Mouse (Mus musculus): Measurements from ENCODE around the gene Flvcr2.
A peak's percentile ranks its signal among the peaks of the same experiment; 100 is the strongest.

Flvcr2 gene

DNA sequence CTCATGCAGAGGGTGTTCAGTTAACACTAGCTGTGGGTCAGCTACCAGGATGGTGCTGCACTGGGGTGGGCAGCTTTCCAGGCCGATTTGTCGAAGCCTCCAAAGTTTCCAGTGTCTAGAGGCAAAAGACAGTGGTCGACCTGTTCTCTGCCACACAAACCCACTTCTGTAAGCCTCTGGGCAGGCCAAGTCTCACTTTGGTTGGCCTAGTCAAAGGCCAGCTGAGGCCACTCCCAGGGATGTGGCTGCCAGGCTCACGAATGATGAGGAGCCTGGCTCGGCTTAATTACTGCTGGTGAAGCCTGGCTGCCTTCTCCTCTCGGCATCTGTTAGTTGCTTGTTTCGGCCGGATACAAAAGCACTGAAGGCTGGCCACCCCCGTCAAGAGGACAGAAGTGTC is 53.7 kb downstream of the Flvcr2 start:
- DNase-seq = no peak

DNA sequence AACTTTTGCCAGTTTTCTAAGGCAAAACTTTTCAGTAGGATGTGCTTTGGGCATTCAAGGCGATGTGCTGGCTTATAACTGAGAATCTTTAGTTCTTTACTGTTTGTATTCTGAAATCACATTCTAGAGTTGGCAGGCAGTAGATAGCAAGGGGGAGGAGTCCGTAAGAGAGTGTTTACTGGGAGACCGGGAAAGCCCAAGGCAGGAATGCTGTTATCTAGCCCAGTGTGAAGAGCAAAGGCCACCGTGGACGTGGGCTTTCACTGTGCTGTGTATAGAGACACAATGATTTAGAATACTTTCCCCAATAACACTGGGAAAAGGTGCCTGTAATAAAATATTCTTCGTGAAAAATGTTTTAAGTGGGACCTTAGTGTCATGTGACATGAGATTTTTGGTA is 63.4 kb downstream of the Flvcr2 start:
- no peak for DNase-seq

DNA sequence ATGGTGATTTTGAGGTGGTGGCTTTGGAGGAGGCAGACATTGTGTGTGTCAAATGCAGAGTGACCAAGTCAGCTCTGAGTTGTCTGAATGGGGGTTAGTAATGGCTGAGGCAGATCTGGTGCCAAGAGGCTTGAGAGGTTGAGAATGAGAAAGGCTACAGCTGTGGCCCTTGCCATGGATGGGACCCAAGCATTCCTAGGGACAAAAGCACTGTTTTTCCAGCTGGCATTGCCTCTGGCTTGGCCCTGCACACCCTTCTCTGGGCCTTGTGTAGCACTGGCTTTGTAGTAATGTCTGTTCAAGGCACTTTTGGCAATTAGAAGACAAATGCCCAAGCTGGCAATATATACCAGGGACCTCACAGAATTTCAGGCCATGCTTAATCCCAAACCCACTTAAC is 64.6 kb downstream of the Flvcr2 start:
- DNase-seq = no peak

DNA sequence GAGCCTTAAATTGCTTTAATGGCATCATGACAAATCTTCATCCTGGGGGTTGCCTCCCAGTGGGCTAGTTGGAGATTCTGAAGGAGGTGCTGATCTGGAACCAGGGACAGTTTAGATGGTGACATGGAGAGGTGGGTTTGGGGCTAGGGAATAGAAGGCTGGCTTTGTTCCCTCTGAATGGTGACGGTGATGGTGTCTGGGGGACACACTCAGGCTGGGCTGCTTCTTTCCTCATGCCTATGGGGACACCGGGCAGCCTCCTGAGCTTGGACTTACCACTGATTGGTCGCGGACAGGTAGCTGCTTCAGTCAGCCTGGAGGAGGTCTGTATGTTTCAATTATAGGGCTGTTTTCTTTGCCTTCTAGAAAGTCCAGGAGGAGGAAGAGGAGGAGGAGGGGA is 65.3 kb downstream of the Flvcr2 start:
- no peak for DNase-seq

DNA sequence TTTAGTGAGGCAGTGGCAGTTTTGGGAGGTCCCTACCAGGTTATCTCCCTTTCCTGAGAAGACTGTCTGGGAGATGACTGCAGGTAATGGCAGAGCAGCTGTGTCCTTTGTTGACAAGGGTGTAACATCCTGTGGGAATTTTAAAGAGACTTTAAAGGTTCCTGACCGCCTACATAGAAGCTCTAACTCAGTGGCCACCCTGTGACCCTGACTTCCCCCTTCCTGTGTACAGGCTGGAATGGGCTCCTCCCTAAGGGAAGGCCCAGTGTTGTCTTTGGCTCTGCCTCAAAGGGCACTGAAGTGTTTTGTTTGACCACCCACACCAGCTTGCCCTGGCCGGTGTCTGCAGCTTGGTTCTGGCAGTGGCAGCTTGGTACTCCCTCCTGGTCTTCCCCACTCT is 67.3 kb downstream of the Flvcr2 start:
- peak; percentile 49 for DNase-seq

DNA sequence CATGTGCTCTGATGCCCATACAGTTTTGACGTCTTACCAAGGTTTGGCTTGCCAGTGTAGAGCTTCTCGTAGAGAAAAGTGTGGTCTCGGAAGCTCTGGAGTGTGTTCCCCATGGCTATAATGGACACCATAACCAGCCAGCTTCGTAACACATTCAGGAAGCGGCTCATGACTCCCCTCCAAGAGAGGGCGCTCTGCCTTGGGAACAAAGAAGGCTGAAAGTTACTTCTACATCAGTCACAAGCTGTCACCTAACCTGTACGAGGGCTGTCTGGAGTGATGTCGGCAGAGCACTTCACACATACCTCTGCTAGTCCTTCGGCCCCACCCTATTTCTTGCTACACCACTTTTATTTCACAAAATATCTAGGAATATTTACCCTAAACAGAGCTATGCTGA is 75.7 kb downstream of the Flvcr2 start:
- no peak for DNase-seq

DNA sequence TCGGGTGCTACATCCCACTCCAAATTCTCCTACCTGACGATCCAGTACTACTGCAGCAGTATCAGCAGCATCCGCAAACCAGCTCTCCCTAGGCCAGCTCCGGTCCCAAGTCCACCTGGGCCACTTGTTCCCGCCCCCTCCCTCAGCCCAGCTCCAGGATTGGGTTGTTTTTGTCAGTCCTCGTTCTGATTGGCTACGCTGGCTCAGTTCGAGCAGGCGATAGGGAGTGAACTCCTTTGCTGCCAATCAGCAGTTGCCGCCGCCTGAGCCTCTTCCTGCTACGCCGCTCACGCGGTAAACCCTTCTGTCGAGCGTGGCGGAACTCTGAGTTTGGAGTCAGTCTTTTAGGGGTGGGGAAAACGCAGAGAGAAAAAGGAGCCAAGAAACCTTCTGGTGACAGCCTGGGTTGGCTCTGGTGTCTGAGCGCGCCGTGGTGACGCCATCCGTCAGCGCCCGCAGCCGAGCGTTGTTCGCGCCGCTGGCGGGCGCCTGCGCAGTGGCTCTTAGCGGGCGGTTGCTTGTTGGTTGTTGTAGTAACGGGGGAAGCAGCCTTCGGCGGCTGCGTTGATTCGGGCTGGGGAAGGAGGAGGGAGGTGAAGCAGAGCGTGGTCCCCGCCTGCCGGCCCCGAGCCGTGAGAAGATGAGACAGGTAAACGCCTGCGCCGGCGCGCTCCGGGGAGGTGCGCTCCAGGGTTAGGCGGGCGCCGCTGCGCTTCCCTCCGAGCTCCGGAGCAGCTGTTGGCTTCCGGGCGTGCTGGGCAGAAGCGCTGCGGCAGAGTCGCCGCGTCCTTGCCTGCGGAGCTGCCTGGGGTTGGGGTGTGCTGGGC is 78.3 kb downstream of the Flvcr2 start, which contains the start of the genes Erg28 and Ttll5:
Gene Erg28, minus strand, starts transcription at position 113 of the 827 bp plus-strand sequence.
Gene Ttll5, plus strand, starts transcription at position 222 of the 827 bp plus-strand sequence.
- peak; percentile 95 for DNase-seq

DNA sequence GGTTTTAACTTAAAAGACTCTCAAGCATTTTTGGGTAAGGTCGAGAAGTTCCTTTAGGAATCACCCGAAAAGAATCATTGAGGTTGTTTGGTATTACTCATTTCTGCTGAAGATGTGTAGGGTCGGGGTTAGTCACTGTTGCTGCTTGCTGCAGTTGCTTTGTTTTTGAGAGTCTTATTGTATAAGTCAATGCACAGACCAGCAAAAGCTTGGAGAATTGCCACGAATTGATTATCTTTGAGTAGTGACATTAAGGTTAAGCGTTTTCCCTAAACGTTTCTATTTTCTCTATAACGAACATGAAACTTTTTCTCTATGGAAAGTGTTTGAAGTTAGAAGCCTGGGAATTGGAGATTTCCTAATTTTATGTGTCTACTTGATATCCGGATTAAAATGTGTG is 79.0 kb downstream of the Flvcr2 start:
- DNase-seq = no peak

DNA sequence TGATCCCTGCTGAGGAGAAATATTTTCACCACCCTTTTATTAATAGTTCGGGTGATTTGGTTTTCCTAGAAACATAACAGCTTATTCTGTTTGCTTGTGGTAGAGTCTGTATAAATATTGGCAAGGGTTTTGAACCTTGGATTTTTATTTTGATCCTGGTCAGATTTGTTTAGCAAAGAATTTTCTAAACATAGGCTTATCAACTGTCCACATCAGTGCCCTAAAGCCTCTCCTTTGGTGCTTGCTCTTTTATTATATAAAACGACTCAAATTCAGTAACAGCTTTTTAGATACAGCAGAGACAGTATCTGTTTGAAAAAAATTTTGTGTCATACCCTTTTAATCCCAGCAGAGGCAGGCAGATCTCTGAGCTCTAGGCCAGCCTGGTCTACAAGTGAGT is 79.5 kb downstream of the Flvcr2 start:
- DNase-seq = no peak

DNA sequence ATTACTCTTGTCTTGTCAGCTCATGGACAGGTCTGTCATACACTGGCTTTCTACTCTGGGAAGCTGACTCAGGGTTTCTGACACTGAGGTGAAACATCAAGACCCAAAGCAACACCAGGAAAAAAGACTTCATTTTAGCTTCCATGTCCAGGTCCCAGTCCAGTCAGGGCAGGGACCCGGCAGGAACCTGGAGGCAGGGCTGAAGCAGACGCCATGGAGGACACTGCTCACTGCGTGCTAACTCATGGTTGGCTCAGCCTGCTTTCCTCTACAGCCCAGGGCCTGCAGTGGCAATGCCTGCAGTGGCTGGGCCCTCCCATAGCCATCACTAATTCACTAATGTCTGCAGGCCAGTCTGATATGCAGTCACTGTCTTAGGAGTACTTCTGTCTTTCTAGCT is 82.5 kb downstream of the Flvcr2 start:
- no peak for DNase-seq

DNA sequence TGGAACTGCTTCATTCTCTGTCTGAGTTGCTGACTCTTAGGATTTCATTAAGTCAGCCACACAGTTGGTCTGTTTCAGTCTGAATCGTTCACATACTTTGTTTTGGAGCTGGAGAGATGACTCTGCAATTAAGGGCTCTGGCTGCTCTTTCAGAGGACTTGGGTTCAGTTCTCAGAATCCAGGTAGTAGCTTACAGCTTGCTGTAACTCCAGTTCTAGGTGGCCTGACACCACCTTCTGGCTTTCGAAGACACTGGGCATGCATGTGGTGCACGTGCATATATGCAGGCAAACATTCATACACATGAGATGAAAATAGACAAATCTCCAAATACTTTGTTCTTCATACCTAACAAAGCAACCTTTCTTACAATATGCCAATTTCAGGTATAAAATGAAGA is 83.5 kb downstream of the Flvcr2 start:
- no peak for DNase-seq

DNA sequence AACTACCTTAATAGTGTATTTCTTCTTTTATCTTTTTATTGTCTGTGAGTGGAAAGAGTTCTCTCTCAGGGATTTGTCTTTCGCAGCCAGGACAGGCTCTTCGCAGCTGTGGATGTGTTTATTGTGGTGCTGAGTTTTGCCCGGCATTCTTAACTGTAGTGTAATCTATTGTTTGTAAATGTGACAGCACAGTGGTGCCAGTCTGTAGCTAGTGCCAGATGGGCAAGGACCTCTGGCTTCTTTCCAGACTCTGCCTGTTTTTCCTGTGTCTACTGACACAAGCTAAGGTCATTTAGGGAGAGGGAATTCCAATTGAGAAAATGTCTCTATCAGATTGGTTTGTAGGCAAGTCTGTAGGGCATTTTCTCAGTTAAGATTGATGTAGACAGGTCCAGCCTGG is 84.4 kb downstream of the Flvcr2 start:
- DNase-seq = no peak

DNA sequence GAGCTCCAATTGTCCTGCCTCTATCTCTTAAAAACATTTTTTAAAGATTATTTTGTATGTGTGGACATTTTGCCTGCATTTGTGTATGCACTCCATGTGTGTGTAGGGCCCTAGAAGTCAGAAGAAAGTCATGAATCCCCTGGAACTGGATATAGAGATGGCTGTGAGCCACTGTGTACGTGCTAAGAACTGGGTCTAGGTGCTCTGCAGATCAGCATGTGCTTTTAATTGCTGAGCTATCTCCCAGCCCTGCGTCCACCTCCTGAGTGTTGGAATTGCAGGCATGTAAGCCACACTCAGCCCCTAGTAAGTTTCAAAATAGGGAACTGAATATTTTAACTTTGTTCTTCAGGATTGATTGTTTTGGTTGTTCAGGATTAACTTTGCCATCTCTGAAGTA is 88.2 kb downstream of the Flvcr2 start:
- DNase-seq = no peak

DNA sequence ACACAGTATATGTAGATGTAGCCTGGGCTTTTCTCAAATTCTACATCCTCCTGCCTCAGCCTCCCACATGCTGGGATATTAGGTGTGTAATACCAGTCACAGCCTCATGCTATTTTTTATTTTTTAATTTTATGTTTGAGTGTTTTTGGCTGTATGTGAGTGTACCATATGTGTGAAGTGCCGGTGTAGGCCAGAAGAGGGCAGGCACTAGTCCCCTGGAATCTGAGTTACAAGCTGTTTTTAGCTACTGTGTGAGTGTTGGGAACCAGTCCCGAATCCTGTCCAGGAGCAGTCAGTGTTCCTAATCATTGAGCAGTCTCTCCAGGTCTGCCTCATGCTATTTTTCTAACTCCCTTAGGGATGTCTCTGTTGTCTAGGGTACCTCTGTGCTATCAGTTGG is 91.4 kb downstream of the Flvcr2 start:
- DNase-seq = no peak

DNA sequence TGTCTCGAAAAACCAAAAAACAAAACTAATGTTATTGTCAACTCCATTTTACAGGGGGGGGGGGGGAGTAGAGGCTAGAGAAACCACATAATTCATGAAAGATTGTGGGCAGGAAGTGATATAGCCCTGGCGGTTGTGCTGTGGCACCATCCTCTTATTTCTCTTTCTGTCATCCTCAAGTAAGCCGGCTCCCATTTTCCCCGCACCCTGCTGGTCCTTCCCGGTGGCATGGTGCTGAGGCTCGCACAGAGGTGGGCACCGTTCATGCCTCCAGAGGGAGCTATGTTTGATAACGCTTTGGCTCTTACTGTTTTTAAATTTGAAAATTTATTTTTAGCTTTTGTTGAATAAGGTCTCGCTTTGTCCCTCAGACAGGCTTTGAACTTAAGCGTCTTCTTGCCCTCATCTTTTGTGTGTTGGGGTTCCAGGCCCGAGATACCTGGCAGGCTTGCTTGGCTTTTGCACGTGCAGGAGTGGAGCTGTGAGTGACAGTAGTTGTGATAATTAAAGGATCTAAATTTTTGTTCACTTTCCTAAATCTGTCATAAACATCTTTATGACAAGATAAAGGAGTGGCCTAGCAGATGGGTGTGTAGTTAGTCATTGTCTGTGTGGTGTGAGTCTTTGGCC is 93.1 kb downstream of the Flvcr2 start:
- DNase-seq = no peak

DNA sequence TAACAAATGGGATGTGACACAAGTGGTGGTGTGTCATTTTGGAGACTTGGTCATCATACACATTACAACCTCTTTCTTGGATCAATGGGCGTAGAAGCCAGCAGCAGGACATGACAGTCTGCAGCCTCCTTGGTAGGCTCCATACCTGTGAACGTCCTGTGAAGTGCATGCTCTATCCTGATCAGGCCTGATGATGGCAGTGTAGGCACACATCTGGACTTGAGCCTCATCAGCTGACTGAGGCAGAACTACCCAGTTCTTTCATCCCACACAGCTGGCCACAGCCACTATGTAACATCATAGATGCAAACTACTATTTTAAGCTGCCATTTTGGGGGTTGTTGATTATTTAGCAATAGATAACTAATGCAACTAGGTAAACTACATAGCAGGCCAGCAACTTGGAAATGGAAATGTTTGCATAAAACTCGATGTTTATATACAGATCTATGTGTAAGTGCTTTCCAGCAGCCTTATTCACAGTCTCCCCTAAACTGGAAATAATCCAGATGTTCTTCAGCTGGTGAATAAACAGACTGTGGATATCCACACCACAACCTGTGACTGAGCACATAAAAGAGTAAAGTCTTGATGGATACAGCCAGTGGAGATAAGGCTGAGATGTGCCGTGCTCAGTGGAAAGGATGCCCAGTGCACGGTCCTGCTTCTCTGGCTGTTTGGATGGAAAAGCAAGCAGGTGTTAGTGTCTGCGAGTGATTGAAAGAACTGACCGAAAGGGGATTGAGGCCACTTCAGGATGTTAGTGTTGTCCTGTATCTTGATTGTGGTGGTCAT is 102.0 kb downstream of the Flvcr2 start:
- DNase-seq = peak; percentile 34

DNA sequence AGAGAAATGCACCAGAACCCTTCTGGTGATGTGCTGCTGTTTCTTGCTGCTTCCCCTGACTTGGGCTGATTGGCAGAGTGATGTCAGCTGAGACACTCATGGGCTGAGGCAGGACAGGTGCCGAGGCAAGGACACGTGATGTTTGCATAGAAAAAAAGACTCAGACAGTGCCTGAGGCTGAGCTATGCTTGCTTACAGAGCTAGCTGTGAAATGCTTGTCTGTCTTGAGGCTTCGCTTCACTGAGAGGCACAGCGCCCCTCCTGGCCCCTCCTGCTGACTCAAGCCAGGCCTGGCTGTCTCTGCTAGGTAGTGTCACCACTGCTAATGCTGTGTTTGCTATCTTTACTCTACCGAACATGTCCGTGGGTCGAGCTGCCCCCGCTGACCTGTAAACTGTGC is 104.3 kb downstream of the Flvcr2 start:
- no peak for DNase-seq

DNA sequence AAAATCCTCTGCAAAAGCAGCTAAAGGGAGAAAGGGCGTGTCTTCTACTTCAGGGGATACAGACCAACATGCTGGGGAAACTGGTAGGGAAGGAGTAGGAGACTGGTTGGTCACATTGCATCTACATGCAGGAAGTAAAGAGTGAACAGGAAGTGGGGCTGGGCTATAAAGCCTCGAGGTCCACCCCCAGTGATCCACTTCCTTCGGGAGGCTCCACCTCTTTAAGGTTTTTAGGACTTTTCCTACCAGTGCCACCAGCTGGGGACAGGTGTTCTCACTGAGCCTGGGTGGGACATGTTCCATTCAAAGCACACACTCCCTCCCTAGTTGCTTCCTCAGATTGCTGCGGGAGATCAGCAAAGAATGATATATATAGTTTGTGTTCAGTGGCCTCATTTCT is 107.5 kb downstream of the Flvcr2 start:
- DNase-seq = no peak

DNA sequence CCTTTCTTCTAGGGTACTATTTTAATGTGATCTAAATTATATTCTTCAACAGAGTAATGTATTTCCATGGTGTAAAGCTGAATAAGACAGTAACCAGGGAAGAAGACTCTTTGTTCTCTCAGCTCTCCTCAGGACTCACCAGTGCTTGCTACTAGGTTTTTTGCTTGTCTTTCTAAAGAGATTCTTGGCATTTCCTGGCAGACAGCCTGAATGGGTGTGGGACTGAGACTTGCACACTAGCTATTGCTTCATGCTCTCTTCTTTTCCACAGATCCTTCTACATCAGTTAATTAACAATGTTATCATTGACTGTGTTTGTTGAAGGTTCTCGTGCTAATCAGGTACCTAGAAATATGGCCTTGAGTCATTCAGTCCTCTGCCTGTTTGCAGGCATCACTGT is 107.9 kb downstream of the Flvcr2 start:
- DNase-seq = no peak

DNA sequence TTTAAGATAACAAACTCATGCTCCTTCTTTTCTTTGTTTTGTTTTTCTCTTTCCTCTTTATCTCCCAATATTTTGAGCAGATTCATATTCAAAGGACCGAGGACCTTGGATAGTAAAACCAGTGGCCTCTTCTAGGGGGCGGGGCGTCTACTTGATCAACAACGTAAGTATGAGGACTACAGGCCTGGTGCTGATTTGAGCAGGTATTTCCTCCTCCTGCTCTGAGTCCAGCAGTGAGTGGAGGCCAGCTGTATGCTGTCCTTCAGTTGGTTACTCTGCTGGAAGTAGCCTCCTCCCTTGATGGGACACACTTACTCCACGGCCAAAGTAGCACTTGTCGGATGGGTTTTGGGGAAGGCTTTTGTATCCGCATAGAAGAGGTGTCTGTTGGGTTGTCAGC is 111.0 kb downstream of the Flvcr2 start:
- no peak for DNase-seq

DNA sequence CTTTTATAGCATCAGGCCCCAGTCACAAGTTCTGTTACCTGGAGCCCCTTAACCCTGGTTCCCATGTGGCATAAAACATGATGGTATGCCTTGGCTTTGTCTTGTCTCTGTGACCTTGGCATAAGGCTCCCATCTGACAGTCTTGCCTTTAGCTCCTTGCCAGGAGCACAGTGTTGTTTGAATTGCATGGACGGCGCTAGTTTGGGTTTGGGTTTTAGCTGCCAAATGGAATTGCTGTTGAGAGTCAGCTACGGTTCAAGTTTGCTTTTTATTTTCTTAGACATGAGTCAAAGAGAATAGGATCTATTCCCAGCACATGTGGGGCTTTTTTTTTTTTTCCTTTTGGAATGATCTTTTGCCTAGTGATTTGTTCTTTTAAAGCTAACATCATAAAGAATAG is 112.8 kb downstream of the Flvcr2 start:
- DNase-seq = no peak

DNA sequence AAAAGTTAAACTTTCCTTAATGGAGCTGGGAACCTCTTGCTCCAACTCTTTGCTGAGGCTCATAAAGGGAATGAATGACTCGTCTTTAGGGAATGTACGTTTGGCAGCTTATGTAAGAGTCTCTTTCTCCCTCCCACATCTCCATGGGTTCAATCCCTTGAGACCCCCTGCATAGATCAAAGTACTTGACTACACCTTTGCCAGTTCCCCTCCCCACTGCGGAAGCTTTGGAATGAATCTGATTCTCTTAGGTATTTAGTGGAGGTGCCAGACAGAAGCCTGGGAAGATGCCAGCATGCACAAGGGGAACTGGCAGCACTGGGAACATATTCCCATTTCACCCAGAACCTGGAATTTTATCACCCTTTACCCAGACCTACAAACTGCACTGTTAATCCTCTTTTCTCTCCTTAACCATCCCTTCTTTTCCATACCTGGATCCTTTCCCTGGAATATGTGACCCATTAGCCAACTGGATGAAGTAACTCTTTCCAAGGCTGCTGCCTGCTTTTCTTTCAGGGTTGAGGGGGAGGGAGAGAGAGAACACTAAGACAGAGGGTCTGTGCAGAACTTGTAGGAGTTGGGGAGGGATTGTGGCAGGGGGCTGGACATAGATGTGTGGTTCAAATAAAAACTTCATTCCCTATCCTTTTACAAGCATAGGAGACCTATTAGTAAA is 113.3 kb downstream of the Flvcr2 start:
- DNase-seq = no peak

DNA sequence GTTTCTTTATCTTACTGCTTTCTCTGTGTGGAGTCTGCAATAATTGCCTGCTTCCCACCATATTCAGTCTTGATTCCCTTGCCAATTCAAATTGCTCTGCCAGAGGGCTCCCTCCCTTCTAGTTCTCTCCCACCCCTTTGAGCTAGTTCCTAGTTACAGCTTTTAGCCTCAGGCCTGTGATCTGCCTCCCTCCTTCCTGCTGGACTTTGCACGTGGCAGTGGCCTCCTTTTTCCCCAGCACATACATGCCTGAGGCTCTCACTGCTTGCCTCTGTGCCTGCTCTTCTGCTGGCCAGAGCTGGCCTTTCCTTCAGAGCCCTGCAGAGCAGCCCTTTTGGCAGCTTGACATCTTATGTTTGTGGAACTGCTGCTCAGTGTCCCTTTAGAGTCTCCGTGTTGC is 116.2 kb downstream of the Flvcr2 start:
- peak; percentile 36 for DNase-seq

Measured in kidney, adult 18-20 months (tissue).